Mouse (Mus musculus) embryonic facial prominence, embryonic 15.5 days (tissue): ENCODE data around the gene Matn1. TPM values are rescaled to one million over a fixed set of nuclear protein-coding genes. Genes with fewer than 3 reads are reported as not detected.

Experiments
- ATAC-seq: fragments of 200-750 bp; cut with Nextera tagmentation; 2 replicates; pipeline ENCODE4 v1.8.0; 2017; ENCODE audit warnings: low read depth, moderate TSS enrichment; ENCODE audit not compliant: insufficient number of reproducible peaks, low FRiP score, low TSS enrichment
- H3K27ac ChIP-seq: fragments of 300-500 bp; sonication (generic); replicated peaks from 2 replicates; pipeline ENCODE4 v1.5.1; 2015; ENCODE audit warnings: mild to moderate bottlenecking, inconsistent platforms
- H3K27me3 ChIP-seq: fragments of 300-500 bp; sonication (generic); 2 replicates; pipeline ENCODE4 v1.6.1; 2015; ENCODE audit warnings: inconsistent platforms
- H3K36me3 ChIP-seq: fragments of 300-500 bp; sonication (generic); 2 replicates; pipeline ENCODE4 v1.6.1; 2015; ENCODE audit warnings: mild to moderate bottlenecking, inconsistent platforms
- H3K4me1 ChIP-seq: fragments of 300-500 bp; sonication (generic); 2 replicates; pipeline ENCODE4 v1.6.1; 2015; ENCODE audit warnings: inconsistent platforms
- H3K4me2 ChIP-seq: fragments of 300-500 bp; sonication (generic); replicated peaks from 2 replicates; pipeline ENCODE4 v1.6.1; 2015; ENCODE audit warnings: mild to moderate bottlenecking, inconsistent platforms
- H3K4me3 ChIP-seq: fragments of 300-500 bp; sonication (generic); replicated peaks from 2 replicates; pipeline ENCODE4 v1.5.1; 2015; ENCODE audit warnings: mild to moderate bottlenecking, inconsistent platforms
- H3K9ac ChIP-seq: fragments of 300-500 bp; sonication (generic); 2 replicates; pipeline ENCODE4 v1.6.1; 2015; ENCODE audit warnings: inconsistent platforms
- H3K9me3 ChIP-seq: fragments of 300-500 bp; sonication (generic); replicated peaks from 2 replicates; pipeline ENCODE4 v1.6.1; 2016; ENCODE audit warnings: inconsistent platforms
- WGBS: fragments of 180-500 bp; shearing (Covaris S2); methylation state at CpG from one replicate; pipeline ENCODE4 v1.1.7; 2015; 5-methylcytosine and 5-hydroxymethylcytosine counted together
- polyA plus RNA-seq: library from polyadenylated mRNA; unstranded; fragments of >200 nt; fragmentation: Nextera tagmentation; extraction: Ambion mirVana; gene quantifications from 2 replicates; pipeline ENCODE4 v1.2.1, GENCODE M21; 2015

Matn1 gene
- polyA plus RNA-seq, 1 experiment from 2014 or later = 85.1 TPM

GRCm38 (mm10) chr4:130918805-130919749, 25.1 kb upstream of the Matn1 start:
- WGBS = 63% methylated on average over 10 of the region's 10 CpGs
- Histone ChIP-seq H3K4me2 (no peak overlapping the region), H3K4me3 (no peak overlapping the region), H3K4me1 (peaks cover 26% of the 10 kb centered on the region), H3K9ac (no peak overlapping the region), H3K9me3 (no peaks in the 10 kb centered on the region), H3K36me3 (no peaks in the 10 kb centered on the region), H3K27me3 (no peaks in the 10 kb centered on the region), H3K27ac (no peak overlapping the region)
- ATAC-seq = no peak

DNA sequence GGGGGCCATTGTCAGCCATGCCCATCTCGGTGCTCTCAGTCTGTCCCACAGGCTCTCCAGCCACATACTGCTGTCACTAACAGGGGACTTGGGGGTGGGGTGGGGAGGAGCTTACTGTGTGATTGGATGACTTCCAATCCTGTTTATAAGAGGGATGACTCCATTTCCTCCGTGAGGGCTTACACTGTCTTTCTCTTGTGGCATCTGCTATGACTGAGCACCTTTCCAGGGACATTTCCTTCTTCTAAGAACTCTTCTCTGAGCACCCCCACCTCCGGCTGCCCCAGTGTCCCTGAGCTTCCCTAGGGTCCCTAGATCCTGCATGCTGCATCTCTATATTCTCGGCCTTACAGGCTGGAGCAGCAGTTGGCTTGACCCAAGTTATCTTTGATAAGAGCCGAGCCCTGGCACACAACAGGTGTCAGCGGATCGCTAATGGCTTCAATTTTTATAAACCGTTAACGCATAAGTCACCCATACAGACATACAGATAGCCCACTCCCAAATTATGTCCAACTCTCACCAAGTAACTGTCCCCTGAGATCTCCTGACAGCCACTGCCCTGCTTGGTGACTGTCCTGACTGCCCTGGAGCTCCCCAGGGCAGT, 24.3 kb upstream of the Matn1 start:
- ATAC-seq = no peak
- no peaks in the 10 kb centered on the region for H3K9me3 ChIP-seq
- 62% methylated on average over 9 of the region's 9 CpGs for WGBS
- H3K9ac ChIP-seq = no peak overlapping the region
- no peak overlapping the region for H3K4me3 ChIP-seq
- H3K27ac ChIP-seq = no peak overlapping the region
- H3K36me3 ChIP-seq = no peaks in the 10 kb centered on the region
- peaks cover 26% of the 10 kb centered on the region for H3K4me1 ChIP-seq
- H3K27me3 ChIP-seq = no peaks in the 10 kb centered on the region
- H3K4me2 ChIP-seq = no peak overlapping the region

- Histone ChIP-seq H3K36me3 (no peaks in the 10 kb centered on the region), H3K4me2 (no peak overlapping the region), H3K4me3 (no peak overlapping the region), H3K27me3 (no peaks in the 10 kb centered on the region), H3K4me1 (peaks cover 20% of the 10 kb centered on the region), H3K9me3 (no peaks in the 10 kb centered on the region), H3K27ac (no peak overlapping the region), H3K9ac (no peak overlapping the region)
- 21% methylated on average over 12 of the region's 12 CpGs for WGBS
- ATAC-seq = peak; percentile 21; the same call in 1 of the 2 replicates
Measured at GRCm38 (mm10) chr4:130920951-130921693, 23.1 kb upstream of the Matn1 start.

DNA sequence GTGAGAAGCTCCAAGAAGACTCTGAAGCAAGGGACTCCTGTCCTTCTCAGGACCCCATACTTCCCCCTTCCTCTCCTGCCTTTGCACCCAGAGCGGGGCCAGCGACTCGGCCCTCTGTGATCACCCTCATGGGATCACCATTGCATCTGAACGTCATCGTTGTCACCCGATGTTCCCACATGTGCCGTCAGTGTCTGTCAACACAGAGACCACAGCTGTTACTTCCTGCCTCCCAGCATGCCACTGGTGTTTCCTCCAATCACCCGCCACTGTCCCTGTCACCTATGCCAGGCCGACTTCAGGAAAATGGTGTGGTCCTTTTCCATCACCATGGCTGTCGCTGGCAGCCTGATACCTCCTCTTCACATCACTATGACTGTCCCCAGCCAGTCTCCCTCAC, 22.2 kb upstream of the Matn1 start:
- no peak overlapping the region for H3K4me3 ChIP-seq
- WGBS = 77% methylated on average over 10 of the region's 10 CpGs
- H3K36me3 ChIP-seq = no peaks in the 10 kb centered on the region
- H3K9ac ChIP-seq = no peak overlapping the region
- H3K4me2 ChIP-seq = no peak overlapping the region
- H3K27me3 ChIP-seq = no peaks in the 10 kb centered on the region
- H3K4me1 ChIP-seq = peaks cover 20% of the 10 kb centered on the region
- H3K27ac ChIP-seq = no peak overlapping the region
- no peak for ATAC-seq
- no peaks in the 10 kb centered on the region for H3K9me3 ChIP-seq

GRCm38 (mm10) chr4:130926274-130926673, 17.9 kb upstream of the Matn1 start:
- ATAC-seq = no peak
- no peaks in the 10 kb centered on the region for H3K27me3 ChIP-seq

GRCm38 (mm10) chr4:130927821-130928220, 16.4 kb upstream of the Matn1 start:
- H3K4me2 ChIP-seq = no peak overlapping the region
- no peaks in the 10 kb centered on the region for H3K9me3 ChIP-seq
- H3K4me1 ChIP-seq = no peaks in the 10 kb centered on the region
- no peak overlapping the region for H3K27ac ChIP-seq
- H3K27me3 ChIP-seq = no peaks in the 10 kb centered on the region
- ATAC-seq = no peak
- 86% methylated on average over 12 of the region's 12 CpGs for WGBS
- H3K9ac ChIP-seq = no peak overlapping the region
- no peak overlapping the region for H3K4me3 ChIP-seq
- H3K36me3 ChIP-seq = no peaks in the 10 kb centered on the region

More at GRCm38 (mm10) chr4:130926274-130926673, 17.9 kb upstream of the Matn1 start:
- Histone ChIP-seq H3K4me1 (peaks cover 2% of the 10 kb centered on the region; the same call in 1 of the 2 replicates), H3K9ac (no peak overlapping the region), H3K36me3 (no peaks in the 10 kb centered on the region), H3K4me2 (no peak overlapping the region), H3K9me3 (no peaks in the 10 kb centered on the region), H3K27ac (no peak overlapping the region), H3K4me3 (no peak overlapping the region)
- 56% methylated on average over 6 of the region's 6 CpGs for WGBS

- no peaks in the 10 kb centered on the region for H3K9me3 ChIP-seq
- no peak overlapping the region for H3K4me3 ChIP-seq
- no peak overlapping the region for H3K27ac ChIP-seq
- peaks cover 17% of the 10 kb centered on the region for H3K4me1 ChIP-seq
- WGBS = 36% methylated on average over 14 of the region's 14 CpGs
- H3K27me3 ChIP-seq = no peaks in the 10 kb centered on the region
- ATAC-seq = no peak
- H3K36me3 ChIP-seq = no peaks in the 10 kb centered on the region
- H3K4me2 ChIP-seq = no peak overlapping the region
- no peak overlapping the region for H3K9ac ChIP-seq
Measured at GRCm38 (mm10) chr4:130942644-130943043, 1.5 kb upstream of the Matn1 start.

DNA sequence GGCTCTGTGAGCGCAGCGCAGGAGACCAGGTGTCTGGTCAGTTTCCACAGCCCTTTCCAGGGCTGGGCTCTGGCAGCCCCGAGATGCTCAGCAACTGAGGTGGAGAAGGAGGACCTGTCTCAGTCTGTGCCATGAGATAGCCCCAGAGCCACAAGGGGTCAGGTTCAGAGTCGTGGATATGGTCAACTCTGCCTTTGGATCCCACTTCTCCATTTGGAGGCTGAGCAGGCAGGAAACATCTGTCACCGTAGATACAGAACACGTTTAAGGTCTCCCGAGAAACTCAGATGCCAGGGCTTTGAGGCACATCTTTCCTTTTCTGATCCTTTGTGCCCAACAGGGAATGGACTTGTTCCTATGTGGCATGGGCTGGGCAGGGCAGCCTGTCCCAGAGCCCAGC, 594 bp downstream of the Matn1 start:
- Histone ChIP-seq H3K27ac (no peak overlapping the region), H3K9ac (no peak overlapping the region), H3K9me3 (no peaks in the 10 kb centered on the region), H3K27me3 (no peaks in the 10 kb centered on the region), H3K4me2 (no peak overlapping the region), H3K4me3 (peak overlapping the region; percentile 3; the same call in 1 of the 2 replicates), H3K4me1 (peaks cover 5% of the 10 kb centered on the region; the same call in 1 of the 2 replicates), H3K36me3 (no peaks in the 10 kb centered on the region)
- no peak for ATAC-seq
- 71% methylated on average over 7 of the region's 7 CpGs for WGBS

DNA sequence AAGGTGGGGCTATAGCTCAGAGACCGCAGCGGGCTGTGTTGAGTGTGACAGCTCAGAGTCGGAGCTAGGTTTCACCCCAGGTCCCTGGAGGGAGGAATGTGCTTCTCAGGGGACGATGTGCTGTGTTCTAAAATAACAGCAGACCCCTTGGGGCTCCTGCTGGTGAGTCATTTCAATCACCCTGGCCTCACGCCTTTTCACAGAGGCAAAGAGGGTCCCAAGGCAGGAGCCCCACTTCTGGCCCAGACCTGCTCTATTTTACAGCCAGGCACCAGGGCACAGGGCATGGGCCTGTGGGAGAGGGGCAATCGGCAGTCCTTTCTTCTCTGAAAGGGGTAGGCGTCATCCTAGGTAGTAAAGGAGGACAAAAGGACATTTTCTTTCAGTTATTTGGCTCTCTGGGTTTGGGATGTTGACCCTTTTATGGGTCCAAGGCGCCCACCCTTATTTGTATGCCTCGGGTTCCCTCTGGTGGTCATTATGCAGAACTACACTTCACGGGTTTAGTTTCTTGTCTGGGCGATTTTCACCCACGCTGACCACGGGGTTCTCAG, 3.0 kb downstream of the Matn1 start:
- ATAC-seq = no peak
- Histone ChIP-seq H3K9me3 (no peaks in the 10 kb centered on the region), H3K27ac (no peak overlapping the region), H3K4me3 (no peak overlapping the region), H3K27me3 (no peaks in the 10 kb centered on the region), H3K4me1 (0 out of 2 replicates have a peak, but pooled peaks cover 3% of the 10 kb centered on the region), H3K9ac (no peak overlapping the region), H3K4me2 (no peak overlapping the region), H3K36me3 (no peaks in the 10 kb centered on the region)
- 22% methylated on average over 13 of the region's 13 CpGs for WGBS

- no peak overlapping the region for H3K27ac ChIP-seq
- H3K36me3 ChIP-seq = no peaks in the 10 kb centered on the region
- no peak for ATAC-seq
- no peak overlapping the region for H3K4me2 ChIP-seq
- H3K9me3 ChIP-seq = no peaks in the 10 kb centered on the region
- H3K9ac ChIP-seq = no peak overlapping the region
- H3K27me3 ChIP-seq = no peaks in the 10 kb centered on the region
- no peaks in the 10 kb centered on the region for H3K4me1 ChIP-seq
- no peak overlapping the region for H3K4me3 ChIP-seq
- 82% methylated on average over 35 of the region's 35 CpGs for WGBS
Measured at GRCm38 (mm10) chr4:130949821-130950384, 5.7 kb downstream of the Matn1 start.
